Mouse (Mus musculus) CD8-positive naive resting alpha-beta T cell, adult 57 days (primary cell): ENCODE measurements around the gene Fam181a. TPM values are rescaled to one million over a fixed set of nuclear protein-coding genes. Genes with fewer than 3 reads are reported as not detected.

Experiments
- total RNA-seq: library from RNA; stranded (reverse); gene quantifications from one replicate; pipeline ENCODE4 v1.2.4, GENCODE M21; 2023

Gene Fam181a
- total RNA-seq = not detected

GRCm38 (mm10) chr12:103310744-103311267 lies at the start of gene Fam181a:
Fam181a (plus strand) TSS chr12:103310975.

GRCm38 (mm10) chr12:103355746-103356414 lies 45.1 kb downstream of the Fam181a start, which contains the start of gene Asb2:
Asb2 (minus strand) TSS chr12:103356001.

Other genes starting within 250 kb of the Fam181a start
- gene Prima1, start 68.8 kb upstream of the Fam181a start, total RNA-seq = not detected
- gene Asb2, start 45.0 kb downstream of the Fam181a start, total RNA-seq = 7.1 TPM
- gene Otub2, start 77.7 kb downstream of the Fam181a start, total RNA-seq = 1.1 TPM
- 10.8 TPM for gene 9330161L09Rik, start 96.8 kb downstream of the Fam181a start, total RNA-seq
- 189 TPM for gene Ddx24, start 114.9 kb downstream of the Fam181a start, total RNA-seq
- 211 TPM for gene Ifi27, start 123.2 kb downstream of the Fam181a start, total RNA-seq
- 182 TPM for gene Ifi27l2a, start 132.7 kb downstream of the Fam181a start, total RNA-seq
- not detected for gene Ifi27l2b, start 146.2 kb downstream of the Fam181a start, total RNA-seq
- gene Ppp4r4, start 221.3 kb downstream of the Fam181a start, total RNA-seq = not detected